Mouse (Mus musculus) E14TG2a.4 (cell line): ENCODE data around the gene Gadd45a.
A peak's percentile ranks its signal among the peaks of the same experiment; 100 is the strongest.
"Not testable (repeated sequence)": the region's sequence is repeated elsewhere in the genome, so short reads cannot be mapped to it uniquely, and the experiment has no call there.

Experiments
- H3K27me3 ChIP-seq: 2 replicates; pipeline ENCODE4 v1.6.1; 2014; ENCODE audit warnings: low read length, control low read depth; ENCODE audit not compliant: insufficient read depth
- H3K36me3 ChIP-seq: 2 replicates; pipeline ENCODE4 v1.6.1; 2014; ENCODE audit warnings: low read length, control low read depth; ENCODE audit not compliant: insufficient read depth
- H3K4me1 ChIP-seq: replicated peaks from 2 replicates; pipeline ENCODE4 v1.6.1; 2014; ENCODE audit warnings: low read depth, low read length, control low read depth
- H3K4me3 ChIP-seq: replicated peaks from 2 replicates; pipeline ENCODE4 v1.5.1; 2014; ENCODE audit warnings: mild to moderate bottlenecking, low read length
- H3K9me3 ChIP-seq: 2 replicates; pipeline ENCODE4 v1.6.1; 2014; ENCODE audit warnings: low read length, control low read depth
- CTCF ChIP-seq: conservative IDR thresholded peaks from 2 replicates; pipeline ENCODE4 v1.5.1; 2014; ENCODE audit warnings: low read length
- NANOG ChIP-seq: IDR thresholded peaks from 2 replicates; pipeline ENCODE4 v1.6.1; 2014; ENCODE audit warnings: borderline replicate concordance, low read length, mixed read lengths
- POU5F1 ChIP-seq: IDR thresholded peaks from 2 replicates; pipeline ENCODE4 v1.6.1; 2014; ENCODE audit warnings: low read length, borderline replicate concordance

The Gadd45a gene

DNA sequence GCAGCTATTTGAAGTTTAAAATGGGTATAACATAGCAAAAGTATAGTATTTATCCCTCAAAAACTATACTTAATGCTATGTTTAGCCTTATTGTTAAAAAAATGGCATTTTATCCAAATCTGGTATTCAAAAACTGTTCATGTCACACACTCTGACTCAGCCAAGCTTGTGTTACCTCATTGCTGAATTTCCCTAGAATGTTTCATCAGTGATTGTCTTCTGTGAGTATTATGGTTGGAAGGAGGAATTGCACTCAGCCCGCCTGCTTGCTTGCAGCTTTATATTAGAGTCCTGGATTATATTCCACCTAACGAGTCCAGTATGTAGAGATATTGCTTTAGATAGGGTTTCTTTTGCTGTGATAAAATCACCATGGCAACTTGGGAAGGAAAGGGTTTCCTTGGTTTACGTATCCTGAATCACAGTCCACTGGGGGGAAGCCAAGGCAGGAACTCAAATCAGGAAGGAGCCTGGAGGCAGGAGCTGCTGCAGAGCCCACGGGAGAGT is 3.7 kb upstream of the Gadd45a start:
- Histone ChIP-seq H3K9me3 (no peaks in the 10 kb centered on the region), H3K4me3 (no peak overlapping the region), H3K27me3 (no peaks in the 10 kb centered on the region), H3K4me1 (peaks cover 23% of the 10 kb centered on the region), H3K36me3 (peaks cover 7% of the 10 kb centered on the region)
- TF ChIP-seq POU5F1, result no peak
- TF ChIP-seq CTCF, result no peak
- no peak for TF ChIP-seq NANOG

DNA sequence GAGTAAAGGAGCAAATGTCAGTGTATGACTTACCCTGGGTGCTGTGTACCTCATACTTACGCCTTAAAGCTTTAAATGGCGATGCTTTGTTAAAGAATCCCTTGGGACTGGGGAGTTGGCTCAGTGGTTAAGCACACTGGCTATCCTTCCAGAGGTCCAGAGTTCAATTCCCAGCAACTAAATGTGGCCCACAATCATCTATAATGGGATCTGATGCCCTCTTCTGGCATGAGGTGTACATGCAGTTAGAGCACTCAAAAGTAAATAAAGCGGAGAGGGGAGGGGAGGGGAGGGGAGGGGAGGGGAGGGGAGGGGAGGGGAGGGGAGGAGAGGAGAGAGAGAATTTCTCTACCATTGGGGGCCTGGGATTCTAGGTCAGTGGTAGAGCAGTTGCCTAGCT is 1.7 kb upstream of the Gadd45a start:
- Histone ChIP-seq H3K4me1 (peaks cover 32% of the 10 kb centered on the region), H3K27me3 (no peaks in the 10 kb centered on the region), H3K36me3 (peaks cover 24% of the 10 kb centered on the region), H3K4me3 (no peak overlapping the region), H3K9me3 (no peaks in the 10 kb centered on the region)
- no peak for TF ChIP-seq POU5F1
- no peak for TF ChIP-seq CTCF
- no peak for TF ChIP-seq NANOG

DNA sequence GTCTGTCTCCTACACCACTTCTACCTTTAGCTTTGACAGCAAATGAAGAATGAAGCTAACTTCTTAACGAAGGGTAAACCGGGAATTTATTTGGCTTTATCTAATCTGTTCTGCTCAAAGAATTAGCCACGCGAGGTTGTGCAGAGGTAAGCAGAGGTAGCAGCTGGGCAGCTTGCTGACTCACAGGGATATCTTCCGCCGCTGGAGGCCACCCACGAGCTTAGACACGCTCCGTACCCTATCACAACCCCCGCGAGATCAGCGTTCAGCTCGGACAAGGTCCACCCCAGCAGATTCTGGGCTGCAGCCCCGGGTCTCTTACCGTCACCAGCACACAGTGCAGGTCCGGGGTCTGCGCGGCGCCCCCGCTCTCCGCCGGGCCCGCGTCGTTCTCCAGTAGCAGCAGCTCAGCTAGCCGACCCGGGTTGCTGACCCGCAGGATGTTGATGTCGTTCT is 873 bp downstream of the Gadd45a start:
- Histone ChIP-seq H3K4me3 (peak overlapping the region; percentile 95), H3K4me1 (peaks cover 48% of the 10 kb centered on the region), H3K27me3 (no peaks in the 10 kb centered on the region), H3K9me3 (no peaks in the 10 kb centered on the region), H3K36me3 (peaks cover 24% of the 10 kb centered on the region)
- no peak for TF ChIP-seq POU5F1
- no peak for TF ChIP-seq CTCF
- no peak for TF ChIP-seq NANOG

DNA sequence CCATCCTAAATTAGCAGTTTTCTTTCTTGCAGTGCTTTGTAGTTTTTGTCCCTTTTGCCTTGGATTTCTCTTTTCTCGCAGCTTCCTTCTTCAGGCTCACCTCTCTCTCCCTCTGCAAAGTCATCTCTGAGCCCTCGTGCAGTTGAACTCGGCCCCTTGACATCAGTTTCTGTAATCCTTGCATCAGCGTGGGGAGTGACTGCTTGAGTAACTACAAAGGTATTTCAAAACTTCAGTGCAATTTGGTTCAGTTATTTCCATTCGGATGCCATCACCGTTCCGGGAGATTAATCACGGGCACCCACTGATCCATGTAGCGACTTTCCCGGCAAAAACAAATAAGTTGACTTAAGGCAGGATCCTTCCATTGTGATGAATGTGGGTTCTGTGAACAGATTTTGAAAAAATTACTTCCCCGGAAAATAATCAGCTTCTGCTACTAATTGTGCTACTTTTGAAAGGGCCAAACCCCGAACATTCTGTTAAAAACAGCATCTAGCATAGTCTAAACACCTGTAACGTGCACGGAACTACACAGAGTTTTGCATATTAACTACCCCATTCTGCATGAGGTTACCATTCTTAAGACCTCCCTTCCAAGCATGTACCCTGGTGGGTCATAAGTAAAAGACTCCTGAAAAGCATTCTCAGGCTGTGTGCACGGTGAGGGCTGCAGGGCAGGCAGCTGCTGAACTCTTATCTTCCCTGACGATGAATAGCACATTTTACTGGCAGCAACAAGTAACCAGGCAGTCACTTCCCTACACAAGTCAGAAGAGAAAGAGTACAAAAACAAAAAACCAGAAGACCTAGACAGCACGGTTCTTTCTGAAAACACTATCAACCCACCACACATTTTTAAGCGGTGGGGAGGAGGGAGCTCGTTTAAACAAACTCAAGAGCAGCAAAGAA is 1.6 kb downstream of the Gadd45a start:
- Histone ChIP-seq H3K27me3 (no peaks in the 10 kb centered on the region), H3K4me3 (peak overlapping the region; percentile 95), H3K36me3 (peaks cover 24% of the 10 kb centered on the region), H3K4me1 (peaks cover 50% of the 10 kb centered on the region), H3K9me3 (no peaks in the 10 kb centered on the region)
- TF ChIP-seq NANOG (no peak), CTCF (no peak), POU5F1 (no peak)

GRCm38 (mm10) chr6:67034331-67035130 is 2.7 kb downstream of the Gadd45a start:
- no peaks in the 10 kb centered on the region for H3K27me3 ChIP-seq
- TF ChIP-seq NANOG (no peak), CTCF (no peak), POU5F1 (no peak)
- H3K9me3 ChIP-seq, result no peaks in the 10 kb centered on the region
- peak overlapping the region; percentile 95 for H3K4me3 ChIP-seq
- peaks cover 60% of the 10 kb centered on the region for H3K4me1 ChIP-seq
- peaks cover 24% of the 10 kb centered on the region for H3K36me3 ChIP-seq

DNA sequence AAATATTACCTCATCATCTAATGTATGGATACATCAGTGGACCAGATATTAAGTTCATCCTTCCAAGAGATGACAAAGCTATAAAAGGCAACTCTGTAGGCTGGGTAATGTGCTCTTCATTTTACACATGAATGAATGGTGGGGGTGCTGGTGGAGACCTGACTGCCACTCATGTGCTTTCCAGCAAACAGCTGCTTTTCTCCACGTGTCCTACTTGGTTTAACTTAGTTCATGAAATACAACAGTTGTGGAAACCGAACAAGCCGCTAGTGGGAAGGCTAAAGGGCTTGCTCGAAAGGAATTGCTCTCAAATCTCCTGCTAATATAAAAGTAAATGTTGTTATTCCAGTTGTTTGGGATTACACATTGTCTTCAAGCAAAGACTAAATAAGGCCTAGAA is 3.7 kb downstream of the Gadd45a start:
- Histone ChIP-seq H3K36me3 (peaks cover 24% of the 10 kb centered on the region), H3K9me3 (no peaks in the 10 kb centered on the region), H3K27me3 (no peaks in the 10 kb centered on the region), H3K4me3 (no peak overlapping the region), H3K4me1 (peaks cover 63% of the 10 kb centered on the region)
- no peak for TF ChIP-seq NANOG
- no peak for TF ChIP-seq CTCF
- TF ChIP-seq POU5F1, result no peak

DNA sequence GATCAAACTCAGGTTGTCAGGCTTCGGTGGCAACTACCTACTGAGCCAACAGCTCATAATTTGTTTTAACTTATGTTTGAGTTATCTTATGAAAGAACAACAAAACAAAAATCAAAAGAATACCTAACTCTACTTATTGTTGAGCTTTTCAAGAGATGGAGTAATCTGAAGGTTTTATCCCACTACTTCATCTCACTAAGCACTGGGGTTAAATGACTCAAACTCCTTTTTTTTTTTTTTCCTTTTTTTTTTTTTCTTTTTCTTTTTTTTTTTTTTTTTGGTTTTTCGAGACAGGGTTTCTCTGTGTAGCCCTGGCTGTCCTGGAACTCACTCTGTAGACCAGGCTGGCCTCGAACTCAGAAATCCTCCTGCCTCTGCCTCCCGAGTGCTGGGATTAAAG is 4.3 kb downstream of the Gadd45a start:
- H3K4me1 ChIP-seq, result peaks cover 64% of the 10 kb centered on the region
- not testable (repeated sequence) for H3K4me3 ChIP-seq, H3K9me3 ChIP-seq, H3K27me3 ChIP-seq
- peaks cover 24% of the 10 kb centered on the region for H3K36me3 ChIP-seq

DNA sequence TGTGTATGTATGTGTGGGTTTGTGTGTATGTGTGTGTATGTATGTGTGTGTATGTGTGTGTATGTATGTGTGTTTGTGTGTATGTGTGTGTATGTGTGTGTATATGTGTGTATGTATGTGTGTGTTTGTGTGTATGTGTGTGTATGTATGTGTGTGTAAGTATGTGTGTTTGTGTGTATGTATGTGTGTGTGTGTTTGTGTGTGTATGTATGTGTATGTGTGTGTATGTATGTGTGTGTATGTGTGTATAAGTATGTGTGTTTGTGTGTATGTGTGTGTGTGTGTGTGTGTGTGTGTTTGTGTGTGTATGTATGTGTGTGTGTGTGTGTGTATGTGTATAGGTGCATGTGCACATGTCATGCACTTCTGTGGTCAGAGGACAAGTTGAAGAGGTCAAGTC is 4.7 kb downstream of the Gadd45a start:
- not testable (repeated sequence) for H3K9me3 ChIP-seq, H3K27me3 ChIP-seq, H3K4me3 ChIP-seq
- Histone ChIP-seq H3K36me3 (peaks cover 24% of the 10 kb centered on the region), H3K4me1 (peaks cover 64% of the 10 kb centered on the region)
